Mouse (Mus musculus) c-Kit-positive CD71-positive TER-119-positive erythroid progenitor cells, embryonic 14.5 days (primary cell): Measurements from ENCODE around the gene Gm15140.
"Not testable (repeated sequence)": the region's sequence is repeated elsewhere in the genome, so short reads cannot be mapped to it uniquely, and the experiment has no call there.

Experiments used
- DNase-seq: peaks from one replicate; pipeline ENCODE4 v3.0.0-alpha.2; 2013; ENCODE audit warnings: low spot score

Gene Gm15140

DNA sequence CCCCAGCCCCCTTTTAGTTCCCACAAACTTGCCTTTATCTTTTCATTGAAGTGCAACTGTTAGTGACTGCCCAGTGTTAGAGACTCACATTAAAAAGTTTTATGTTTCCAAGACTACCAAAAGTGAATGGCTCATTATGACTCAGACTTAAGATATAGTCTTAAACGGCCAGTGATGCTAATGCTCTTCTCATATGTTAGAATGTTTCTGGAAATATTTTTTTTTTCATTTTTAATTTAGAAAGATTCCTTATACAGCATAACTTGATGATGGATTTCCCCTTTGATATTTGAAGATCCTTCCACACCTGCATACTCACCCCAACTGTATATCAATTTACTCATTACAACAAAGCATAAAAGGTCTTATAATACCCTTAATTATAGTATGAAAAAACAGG is at the start of gene Gm15140:
Gene Gm15140, minus strand, starts transcription at position 101 of the 400 bp plus-strand sequence.
- not testable (repeated sequence) for DNase-seq
